Mouse (Mus musculus) MEL (cell line): ENCODE data around the gene Ino80b. TPM values are rescaled to one million over a fixed set of nuclear protein-coding genes. Genes with fewer than 3 reads are reported as not detected.

Source experiments
- DNase-seq: peaks from one replicate; pipeline ENCODE4 v3.0.0; 2011; ENCODE audit warnings: low read depth, low spot score
- H3K27ac ChIP-seq: 2 replicates; pipeline ENCODE4 v1.5.1; 2012; ENCODE audit warnings: low read depth, mild to moderate bottlenecking, control low read depth, low read length, moderate library complexity; ENCODE audit not compliant: control insufficient read depth
- H3K27me3 ChIP-seq, 2 experiments: fragments of 150-350 bp in 1 of 2; sonication (generic) in 1 of 2; 2 replicates each; pipeline ENCODE4 v1.6.1; 2012; ENCODE audit warnings: low read length in 2 of 2, mild to moderate bottlenecking in 2 of 2, improper control_type of control experiment in 1 of 2, moderate library complexity in 1 of 2; ENCODE audit not compliant: insufficient read depth in 2 of 2, control insufficient read depth in 1 of 2
- H3K36me3 ChIP-seq, 2 experiments: 2 replicates each; pipeline ENCODE4 v1.6.1; 2012 to 2014; ENCODE audit warnings: low read length in 2 of 2, improper control_type of control experiment in 1 of 2, inconsistent platforms in 1 of 2, mild to moderate bottlenecking in 1 of 2; ENCODE audit not compliant: insufficient read depth in 2 of 2, control insufficient read depth in 1 of 2
- H3K4me1 ChIP-seq, 2 experiments: fragments of 150-350 bp in 1 of 2; sonication (generic) in 1 of 2; 2 replicates each; pipeline ENCODE4 v1.6.1; 2012; ENCODE audit warnings: low read length in 2 of 2, improper control_type of control experiment in 1 of 2, mild to moderate bottlenecking in 1 of 2; ENCODE audit not compliant: insufficient read depth in 2 of 2, control insufficient read depth in 1 of 2
- H3K4me3 ChIP-seq, 2 experiments: fragments of 150-350 bp in 1 of 2; sonication (generic) in 1 of 2; 2 replicates each; pipeline ENCODE4 v1.5.1; 2012; ENCODE audit warnings: low read depth in 2 of 2, low read length in 2 of 2, mild to moderate bottlenecking in 2 of 2, moderate library complexity in 2 of 2, control low read depth in 1 of 2, improper control_type of control experiment in 1 of 2; ENCODE audit not compliant: control insufficient read depth in 1 of 2, insufficient read depth in 1 of 2
- H3K79me2 ChIP-seq: 2 replicates; pipeline ENCODE4 v1.6.1; 2012; ENCODE audit warnings: mild to moderate bottlenecking, low read length, moderate library complexity; ENCODE audit not compliant: control insufficient read depth, poor library complexity, insufficient read depth
- H3K9ac ChIP-seq: 2 replicates; pipeline ENCODE4 v1.6.1; 2012; ENCODE audit warnings: low read depth, mild to moderate bottlenecking, control low read depth, low read length, moderate library complexity; ENCODE audit not compliant: control insufficient read depth, poor library complexity, severe bottlenecking
- H3K9me3 ChIP-seq: fragments of 150-350 bp; sonication (generic); replicated peaks from 2 replicates; pipeline ENCODE4 v1.6.1; 2012; ENCODE audit warnings: mild to moderate bottlenecking, low read length, improper control_type of control experiment, moderate library complexity; ENCODE audit not compliant: insufficient read depth
- BHLHE40 ChIP-seq: IDR thresholded peaks from 2 replicates; pipeline ENCODE4 v1.6.1; 2012; ENCODE audit warnings: low read depth, mild to moderate bottlenecking, inconsistent platforms, low read length, improper control_type of control experiment, borderline replicate concordance
- CHD1 ChIP-seq: IDR thresholded peaks from 2 replicates; pipeline ENCODE4 v1.6.1; 2012; ENCODE audit warnings: low read depth, mild to moderate bottlenecking, inconsistent platforms, low read length, improper control_type of control experiment
- CHD2 ChIP-seq: IDR thresholded peaks from 2 replicates; pipeline ENCODE4 v1.6.1; 2011; ENCODE audit warnings: low read length, improper control_type of control experiment
- E2F4 ChIP-seq: IDR thresholded peaks from 2 replicates; pipeline ENCODE4 v1.6.1; 2011; ENCODE audit warnings: low read depth, low read length, improper control_type of control experiment, borderline replicate concordance
- ELF1 ChIP-seq: IDR thresholded peaks from 2 replicates; pipeline ENCODE4 v1.6.1; 2014; ENCODE audit warnings: low read depth, mild to moderate bottlenecking, inconsistent platforms, low read length, improper control_type of control experiment, moderate library complexity
- EP300 ChIP-seq, 2 experiments: IDR thresholded peaks; 2 replicates each; pipeline ENCODE4 v1.6.1; 2011; ENCODE audit warnings: improper control_type of control experiment in 2 of 2, low read length in 2 of 2, low read depth in 1 of 2, mild to moderate bottlenecking in 1 of 2
- ETS1 ChIP-seq: IDR thresholded peaks from 2 replicates; pipeline ENCODE4 v1.6.1; 2012; ENCODE audit warnings: low read depth, mild to moderate bottlenecking, inconsistent platforms, low read length, improper control_type of control experiment, moderate library complexity
- GABPA ChIP-seq: IDR thresholded peaks from 2 replicates; pipeline ENCODE4 v1.6.1; 2012; ENCODE audit warnings: low read depth, mild to moderate bottlenecking, inconsistent platforms, low read length, improper control_type of control experiment, moderate library complexity
- GATA1 ChIP-seq: IDR thresholded peaks from 2 replicates; pipeline ENCODE4 v1.6.1; 2011; ENCODE audit warnings: low read depth, low read length, improper control_type of control experiment
- HCFC1 ChIP-seq: IDR thresholded peaks from 2 replicates; pipeline ENCODE4 v1.6.1; 2012; ENCODE audit warnings: low read depth, mild to moderate bottlenecking, inconsistent platforms, low read length, improper control_type of control experiment, moderate library complexity
- JUND ChIP-seq: IDR thresholded peaks from 2 replicates; pipeline ENCODE4 v1.6.1; 2011; ENCODE audit warnings: low read depth, mild to moderate bottlenecking, improper control_type of control experiment, low read length
- KAT2A ChIP-seq: conservative IDR thresholded peaks from 2 replicates; pipeline ENCODE4 v1.6.1; 2012; ENCODE audit warnings: low read depth, low read length, improper control_type of control experiment, inconsistent platforms
- MAFK ChIP-seq: IDR thresholded peaks from 2 replicates; pipeline ENCODE4 v1.6.1; 2011; ENCODE audit warnings: low read depth, mild to moderate bottlenecking, low read length, improper control_type of control experiment, borderline replicate concordance
- MAX ChIP-seq: IDR thresholded peaks from 2 replicates; pipeline ENCODE4 v1.6.1; 2011; ENCODE audit warnings: low read length, improper control_type of control experiment
- MAZ ChIP-seq: IDR thresholded peaks from 2 replicates; pipeline ENCODE4 v1.6.1; 2012; ENCODE audit warnings: low read depth, mild to moderate bottlenecking, inconsistent platforms, low read length, improper control_type of control experiment
- MEF2A ChIP-seq: IDR thresholded peaks from 2 replicates; pipeline ENCODE4 v1.6.1; 2014; ENCODE audit warnings: low read depth, mild to moderate bottlenecking, inconsistent platforms, low read length, improper control_type of control experiment; ENCODE audit not compliant: poor library complexity, insufficient replicate concordance, severe bottlenecking; ENCODE audit errors: extremely low read depth
- MYB ChIP-seq: IDR thresholded peaks from 2 replicates; pipeline ENCODE4 v1.6.1; 2011; ENCODE audit warnings: mild to moderate bottlenecking, low read depth, low read length, improper control_type of control experiment
- MYC ChIP-seq: IDR thresholded peaks from 2 replicates; pipeline ENCODE4 v1.6.1; 2011; ENCODE audit warnings: low read depth, mild to moderate bottlenecking, low read length, improper control_type of control experiment, moderate library complexity
- NELFE ChIP-seq: IDR thresholded peaks from 2 replicates; pipeline ENCODE4 v1.6.1; 2011; ENCODE audit warnings: low read depth, low read length, improper control_type of control experiment
- NRF1 ChIP-seq: IDR thresholded peaks from 2 replicates; pipeline ENCODE4 v1.6.1; 2014; ENCODE audit warnings: low read depth, mild to moderate bottlenecking, inconsistent platforms, low read length, improper control_type of control experiment, moderate library complexity; ENCODE audit not compliant: poor library complexity, insufficient read depth, severe bottlenecking
- POLR2A ChIP-seq, 2 experiments: IDR thresholded peaks; 2 replicates each; pipeline ENCODE4 v1.6.1; 2011 to 2012; ENCODE audit warnings: low read length in 2 of 2, mild to moderate bottlenecking in 2 of 2, control low read depth in 1 of 2, improper control_type of control experiment in 1 of 2, low read depth in 1 of 2, moderate library complexity in 1 of 2; ENCODE audit not compliant: control insufficient read depth in 1 of 2, insufficient read depth in 1 of 2, poor library complexity in 1 of 2
- POLR2AphosphoS2 ChIP-seq: IDR thresholded peaks from 2 replicates; pipeline ENCODE4 v1.6.1; 2011; ENCODE audit warnings: low read length, improper control_type of control experiment
- POLR2AphosphoS5 ChIP-seq: IDR thresholded peaks from 2 replicates; pipeline ENCODE4 v1.6.1; 2012; ENCODE audit warnings: low read depth, borderline replicate concordance, mild to moderate bottlenecking, inconsistent platforms, low read length, moderate library complexity, mixed read lengths
- RAD21 ChIP-seq: IDR thresholded peaks from 2 replicates; pipeline ENCODE4 v1.6.1; 2011; ENCODE audit warnings: mild to moderate bottlenecking, low read depth, low read length, improper control_type of control experiment
- RCOR1 ChIP-seq: IDR thresholded peaks from 2 replicates; pipeline ENCODE4 v1.6.1; 2012; ENCODE audit warnings: low read depth, mild to moderate bottlenecking, inconsistent platforms, low read length, improper control_type of control experiment
- SIN3A ChIP-seq: IDR thresholded peaks from 2 replicates; pipeline ENCODE4 v1.6.1; 2012; ENCODE audit warnings: low read length, improper control_type of control experiment, inconsistent platforms
- SMC3 ChIP-seq: IDR thresholded peaks from 2 replicates; pipeline ENCODE4 v1.6.1; 2011; ENCODE audit warnings: low read depth, low read length, improper control_type of control experiment
- TAL1 ChIP-seq: IDR thresholded peaks from 2 replicates; pipeline ENCODE4 v1.6.1; 2012; ENCODE audit warnings: mild to moderate bottlenecking, inconsistent platforms, low read length, moderate library complexity, mixed read lengths
- TBP ChIP-seq: IDR thresholded peaks from 2 replicates; pipeline ENCODE4 v1.8.0; 2011; ENCODE audit warnings: low read depth, low read length, improper control_type of control experiment
- TCF12 ChIP-seq: IDR thresholded peaks from 2 replicates; pipeline ENCODE4 v1.6.1; 2014; ENCODE audit warnings: low read depth, mild to moderate bottlenecking, inconsistent platforms, low read length, improper control_type of control experiment, moderate library complexity
- UBTF ChIP-seq: IDR thresholded peaks from 2 replicates; pipeline ENCODE4 v1.6.1; 2012; ENCODE audit warnings: low read depth, mild to moderate bottlenecking, inconsistent platforms, low read length, improper control_type of control experiment, moderate library complexity, borderline replicate concordance; ENCODE audit not compliant: insufficient read depth
- USF1 ChIP-seq: IDR thresholded peaks from 2 replicates; pipeline ENCODE4 v1.6.1; 2014; ENCODE audit warnings: low read depth, mild to moderate bottlenecking, inconsistent platforms, low read length, improper control_type of control experiment, moderate library complexity
- USF2 ChIP-seq, 2 experiments: IDR thresholded peaks; 2 replicates each; pipeline ENCODE4 v1.6.1; 2011 to 2012; ENCODE audit warnings: improper control_type of control experiment in 2 of 2, low read length in 2 of 2, borderline replicate concordance in 1 of 2, inconsistent platforms in 1 of 2, low read depth in 1 of 2, mild to moderate bottlenecking in 1 of 2; ENCODE audit not compliant: insufficient read depth in 1 of 2
- ZC3H11A ChIP-seq: IDR thresholded peaks from 2 replicates; pipeline ENCODE4 v1.6.1; 2012; ENCODE audit warnings: low read depth, mild to moderate bottlenecking, inconsistent platforms, low read length, improper control_type of control experiment
- ZKSCAN1 ChIP-seq: IDR thresholded peaks from 2 replicates; pipeline ENCODE4 v1.6.1; 2012; ENCODE audit warnings: low read depth, mild to moderate bottlenecking, inconsistent platforms, low read length, improper control_type of control experiment, moderate library complexity
- ZMIZ1 ChIP-seq: IDR thresholded peaks from 2 replicates; pipeline ENCODE4 v1.6.1; 2012; ENCODE audit warnings: low read depth, mild to moderate bottlenecking, inconsistent platforms, low read length, improper control_type of control experiment, moderate library complexity
- ZNF384 ChIP-seq: IDR thresholded peaks from 2 replicates; pipeline ENCODE4 v1.6.1; 2012; ENCODE audit warnings: low read depth, mild to moderate bottlenecking, inconsistent platforms, low read length, improper control_type of control experiment
- polyA plus RNA-seq, 2 experiments: library from polyadenylated mRNA; stranded (reverse) in 1 of 2; unstranded in 1 of 2; fragments of >175 nt in 1 of 2; fragments of >200 nt in 1 of 2; gene quantifications; 2 replicates each; pipeline versions ENCODE4 v1.2.1 to v1.2.4; 2012; ENCODE audit warnings: low replicate concordance in 2 of 2, low read depth in 1 of 2; ENCODE audit not compliant: insufficient read length in 2 of 2, insufficient read depth in 1 of 2, missing spikeins in 1 of 2
- total RNA-seq: library from RNA; depleted of rRNA; stranded (reverse); fragments of 300-350 nt; gene quantifications from 2 replicates; pipeline ENCODE4 v1.2.3, GENCODE M21; 2012

Ino80b gene
- total and polyA plus RNA-seq, 3 experiments = 30.6 to 40.9 TPM; not detected in 1

GRCm38 (mm10) chr6:83078324-83078858 is 46.8 kb downstream of the Ino80b start:
- no peaks in the 10 kb centered on the region for H3K9me3 ChIP-seq
- H3K27me3 ChIP-seq = no peaks in the 10 kb centered on the region
- peak; percentile 98 for DNase-seq
- peak overlapping the region; percentile 89 for H3K27ac ChIP-seq
- peaks cover 0 to 9% of the 10 kb centered on the region in 2 experiments; a peak in 2 of 4 replicates for H3K36me3 ChIP-seq
- peak overlapping the region; percentile 87 for H3K9ac ChIP-seq
- H3K4me3 ChIP-seq = peak overlapping the region; percentile 78 to 88
- peaks cover 0 to 13% of the 10 kb centered on the region in 2 experiments; a peak in 2 of 4 replicates for H3K4me1 ChIP-seq
- H3K79me2 ChIP-seq = peaks cover 11% of the 10 kb centered on the region
- 0 out of 2 replicates have a peak, but pooled peaks have one; percentile 29 for TF ChIP-seq POLR2AphosphoS2
- no peak for TF ChIP-seq EP300 (IDR thresholded peaks at IDR 0.05; ENCODE audit: low read depth in 1 of 2, low read length in 2 of 2)
- peak; percentile 74 for TF ChIP-seq MAZ
- TF ChIP-seq ETS1 = no peak
- no peak for TF ChIP-seq ZKSCAN1
- TF ChIP-seq KAT2A = no peak; the same call in 1 of the 2 replicates
- no peak for TF ChIP-seq ZC3H11A
- peak; percentile 72 for TF ChIP-seq SIN3A
- no peak for TF ChIP-seq POLR2AphosphoS5
- TF ChIP-seq CHD2 = no peak
- TF ChIP-seq RCOR1 = no peak
- peak; percentile 32; the same call in 1 of the 2 replicates for TF ChIP-seq ZMIZ1
- peak; percentile 94 for TF ChIP-seq ELF1
- no peak for TF ChIP-seq CHD1
- no peak for TF ChIP-seq MAFK
- TF ChIP-seq BHLHE40 = no peak
- TF ChIP-seq GATA1 = peak; percentile 92
- TF ChIP-seq MEF2A = no peak
- peak; percentile 17 for TF ChIP-seq RAD21
- no peak for TF ChIP-seq TAL1
- TF ChIP-seq TCF12 = no peak
- no peak for TF ChIP-seq JUND
- TF ChIP-seq MYB = no peak
- no peak for TF ChIP-seq MAX
- no peak for TF ChIP-seq UBTF
- peak; percentile 64 for TF ChIP-seq USF1
- TF ChIP-seq MYC = 0 out of 2 replicates have a peak, but pooled peaks have one; percentile 58
- no peak for TF ChIP-seq ZNF384
- TF ChIP-seq TBP = peak; percentile 70
- TF ChIP-seq POLR2A (IDR thresholded peaks at IDR 0.05; ENCODE audit: control insufficient read depth in 1 of 2, insufficient read depth in 1 of 2, low read depth in 1 of 2, low read length in 2 of 2, poor library complexity in 1 of 2) = peak in 1 of 2 experiments; percentile 65; a peak in 1 of 4 replicates
- TF ChIP-seq E2F4 = peak; percentile 66; the same call in 1 of the 2 replicates
- TF ChIP-seq SMC3 = peak; percentile 44
- no peak for TF ChIP-seq USF2 (IDR thresholded peaks at IDR 0.05; ENCODE audit: borderline replicate concordance in 1 of 2, insufficient read depth in 1 of 2, low read depth in 1 of 2, low read length in 2 of 2)
- TF ChIP-seq HCFC1 = peak; percentile 76
- peak; percentile 91 for TF ChIP-seq NRF1
- peak; percentile 74 for TF ChIP-seq NELFE
- TF ChIP-seq GABPA = no peak
